Mouse (Mus musculus): ENCODE data around the gene Mbd6.

The Mbd6 gene

DNA sequence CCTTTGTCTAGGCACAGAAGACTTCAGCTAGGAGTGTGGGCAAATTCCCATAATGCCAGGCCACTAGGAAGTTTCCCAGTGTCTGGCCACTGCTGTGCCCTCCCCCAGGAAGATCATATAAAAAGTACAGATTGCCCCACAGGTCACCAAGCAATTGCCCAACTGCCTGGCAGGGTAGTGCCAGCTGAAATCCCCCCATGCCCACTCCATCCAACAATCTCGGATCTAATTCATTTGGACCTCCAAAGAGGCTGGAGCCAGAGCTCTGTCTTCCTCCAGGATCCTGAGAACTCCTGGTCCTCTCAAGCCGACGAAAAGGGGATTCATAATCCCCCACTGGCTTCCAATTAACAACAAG lies 903 bp downstream of the Mbd6 start:
- no peak for DNase-seq (ENCODE audit: low spot score in 2 of 2)

DNA sequence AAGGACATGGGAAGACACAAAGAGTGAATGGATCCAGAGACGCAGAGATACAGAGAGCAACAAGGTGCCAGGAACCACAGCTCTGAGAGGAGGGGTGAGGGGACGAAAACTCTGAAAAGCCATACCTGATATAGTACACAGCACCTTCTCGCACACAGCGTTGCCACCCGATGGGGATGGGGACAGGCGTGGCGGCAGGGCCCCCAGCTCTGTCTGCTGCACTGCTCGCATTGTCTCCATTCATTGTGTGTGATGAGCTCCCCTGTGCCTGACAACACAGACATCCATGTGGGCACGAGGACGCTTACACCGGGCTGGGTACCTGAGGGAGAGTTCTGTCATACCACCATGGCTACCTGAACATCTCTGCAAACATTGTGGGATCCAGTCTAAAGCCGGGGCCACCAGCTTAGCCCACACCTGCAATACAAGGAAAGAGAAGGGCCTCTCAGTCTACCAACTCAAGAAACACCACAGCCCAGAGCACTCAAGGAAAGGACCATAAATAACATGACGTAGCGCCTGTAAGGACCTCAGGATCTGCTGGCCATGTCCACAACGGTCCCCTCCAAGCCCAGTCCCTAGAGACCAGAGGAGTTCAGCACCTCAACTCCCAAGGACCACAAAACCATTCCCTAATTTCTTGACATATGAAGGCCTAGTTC lies 1.4 kb downstream of the Mbd6 start:
- DNase-seq (ENCODE audit: low spot score in 2 of 2) = no peak

DNA sequence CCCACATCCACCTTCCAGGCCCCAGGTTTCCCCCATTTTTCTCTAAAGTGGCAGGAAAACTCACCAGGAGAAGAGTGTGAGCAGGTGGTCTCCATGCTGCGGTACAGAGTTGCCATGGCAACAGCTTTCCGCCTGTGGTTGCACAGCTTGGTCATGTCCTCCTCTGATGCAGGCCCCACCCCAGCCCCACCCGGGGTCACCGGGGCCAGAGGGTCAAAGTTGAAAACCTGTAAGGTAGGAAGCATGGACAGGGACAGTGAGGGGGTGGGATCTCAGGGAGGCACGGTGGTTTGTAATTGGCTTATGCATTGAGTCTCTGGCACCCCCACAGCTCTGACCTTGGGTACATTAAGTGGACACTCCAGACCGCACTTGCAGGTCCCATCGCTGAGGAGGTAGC lies 2.1 kb downstream of the Mbd6 start:
- DNase-seq (ENCODE audit: low spot score in 2 of 2) = no peak

DNA sequence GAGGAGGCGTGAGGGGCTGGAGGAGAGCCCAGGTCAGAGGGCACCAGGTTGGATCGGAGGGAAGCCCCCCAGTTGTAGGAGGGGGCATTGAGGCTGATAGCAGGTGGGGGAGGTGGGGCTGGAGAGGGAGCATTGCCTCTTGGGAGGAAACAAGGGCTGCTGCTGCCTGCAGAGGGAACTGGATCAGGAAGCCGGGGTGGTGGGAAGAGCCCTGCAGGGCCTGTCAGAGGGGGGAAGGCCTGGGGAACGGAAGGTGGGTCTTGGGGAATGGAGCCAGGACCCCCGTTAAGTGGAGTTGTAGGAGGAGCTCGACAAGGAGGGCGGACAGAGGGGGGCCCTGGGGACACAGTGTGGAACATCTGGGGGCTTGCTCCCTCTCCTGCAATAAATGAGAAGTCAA lies 2.6 kb downstream of the Mbd6 start:
- DNase-seq (ENCODE audit: low spot score in 2 of 2) = no peak

DNA sequence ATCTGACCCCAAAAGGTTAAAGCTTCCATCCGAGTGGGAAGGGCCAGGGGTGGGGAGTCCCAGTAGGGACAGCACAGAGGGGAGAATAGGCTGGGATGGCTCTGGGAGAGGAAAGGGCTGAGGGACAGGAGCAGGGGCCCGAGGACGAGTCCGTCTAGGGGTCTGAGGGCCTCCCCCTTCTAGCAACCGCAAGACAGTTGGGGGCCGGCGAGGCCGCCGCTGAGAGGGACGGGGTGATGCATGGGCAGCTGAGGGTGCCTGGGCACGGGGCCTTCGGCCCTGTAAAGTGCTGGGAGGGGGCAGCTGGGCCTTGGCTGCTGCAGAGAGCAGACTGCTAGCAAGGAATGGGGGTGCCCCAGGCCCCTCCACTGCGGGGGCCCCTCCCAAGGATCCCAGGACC lies 3.2 kb downstream of the Mbd6 start:
- DNase-seq (ENCODE audit: low spot score in 2 of 2) = no peak

DNA sequence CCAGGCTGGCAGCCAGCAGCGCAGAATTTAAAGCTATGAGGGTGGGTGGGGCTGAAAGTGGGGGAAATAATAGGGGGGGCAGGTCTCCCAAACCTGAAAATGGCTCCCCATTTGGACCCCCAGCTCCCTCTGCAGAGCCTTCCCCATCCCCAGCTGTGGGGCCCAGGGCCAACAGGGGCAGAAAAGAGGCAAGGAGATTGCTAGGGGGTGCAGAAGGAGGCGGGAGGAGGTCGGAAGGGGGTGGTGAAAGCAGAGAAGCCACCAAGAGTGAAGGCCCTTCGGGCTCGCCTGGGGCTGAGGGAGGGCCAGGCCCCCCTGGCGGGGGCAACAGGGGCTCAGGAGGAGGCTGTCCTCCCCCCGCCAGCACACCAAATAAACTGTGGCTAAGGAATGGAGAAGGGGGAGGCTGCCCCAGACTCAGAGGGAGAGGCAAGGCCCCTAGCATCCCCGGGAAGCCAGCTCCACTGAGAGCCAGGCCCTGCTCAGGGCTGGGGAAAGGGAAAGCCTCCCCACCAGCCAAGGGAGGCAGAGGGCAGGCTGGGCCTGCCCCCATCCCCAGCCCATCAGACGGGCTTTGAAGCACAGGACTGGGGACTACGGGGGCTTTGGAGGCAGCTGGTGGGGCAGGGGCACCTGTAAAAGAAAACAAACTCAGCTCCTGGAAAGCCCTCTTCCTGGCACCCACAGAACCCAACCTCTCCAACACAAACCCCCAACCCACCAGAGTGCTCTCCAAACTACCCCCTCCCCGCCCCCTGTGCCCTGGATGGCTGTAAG lies 3.9 kb downstream of the Mbd6 start:
- DNase-seq (ENCODE audit: low spot score in 2 of 2) = no peak

DNA sequence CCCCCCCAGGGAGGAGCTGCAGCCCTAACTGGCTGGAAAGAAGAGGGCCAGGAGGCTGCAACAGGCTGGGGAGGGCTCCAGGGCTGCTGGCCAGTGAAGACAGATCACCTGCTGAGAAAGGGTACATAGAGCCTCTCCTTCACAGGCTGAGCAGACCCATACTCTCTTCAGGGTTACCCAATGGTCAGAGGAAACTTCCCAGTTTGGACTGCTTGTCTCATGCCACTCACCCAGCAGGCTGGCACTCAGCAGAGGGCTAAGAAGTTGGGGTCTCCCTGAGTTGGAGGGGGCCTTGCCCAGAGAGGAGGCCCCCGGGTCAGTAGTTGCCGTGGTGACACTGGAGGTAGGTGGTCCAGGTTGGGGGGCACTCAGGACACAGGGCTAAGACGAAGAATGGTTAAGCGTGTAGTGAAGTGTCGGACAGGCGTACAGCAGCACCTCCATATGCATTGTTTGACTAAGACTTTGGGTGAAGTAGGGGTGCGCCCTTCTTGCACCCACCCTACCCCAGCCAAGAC lies 4.7 kb downstream of the Mbd6 start:
- DNase-seq (ENCODE audit: low spot score in 2 of 2) = no peak

DNA sequence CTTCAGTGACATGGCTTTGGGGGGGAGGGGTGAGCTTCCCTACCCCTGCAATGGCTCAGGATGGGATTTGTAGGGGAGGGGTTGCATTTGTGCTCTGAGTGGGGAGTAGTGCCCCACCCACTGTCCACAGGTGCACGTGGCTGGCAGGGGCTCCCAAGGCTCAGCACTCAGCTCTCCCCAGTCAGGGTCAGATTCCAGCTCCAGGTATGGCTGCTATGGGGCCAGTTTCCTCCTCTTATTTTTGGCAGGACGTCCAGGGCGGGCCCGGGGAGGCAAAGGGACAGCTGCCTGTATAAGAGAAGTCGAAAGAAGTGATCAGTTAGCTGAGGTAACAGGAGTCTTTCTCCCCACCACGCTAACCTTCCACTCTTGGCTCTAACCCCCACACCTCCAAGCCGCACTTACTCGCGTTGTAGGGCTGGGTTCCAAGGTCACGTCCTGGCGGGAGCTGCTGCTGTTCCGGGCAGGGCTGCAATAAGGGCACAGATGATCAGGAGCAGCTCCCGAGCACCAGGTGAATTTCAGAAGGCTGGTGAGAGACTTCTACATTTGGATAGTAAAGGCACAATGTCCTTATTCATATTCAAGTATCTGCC lies 6.1 kb downstream of the Mbd6 start:
- no peak for DNase-seq (ENCODE audit: low spot score in 2 of 2)

DNA sequence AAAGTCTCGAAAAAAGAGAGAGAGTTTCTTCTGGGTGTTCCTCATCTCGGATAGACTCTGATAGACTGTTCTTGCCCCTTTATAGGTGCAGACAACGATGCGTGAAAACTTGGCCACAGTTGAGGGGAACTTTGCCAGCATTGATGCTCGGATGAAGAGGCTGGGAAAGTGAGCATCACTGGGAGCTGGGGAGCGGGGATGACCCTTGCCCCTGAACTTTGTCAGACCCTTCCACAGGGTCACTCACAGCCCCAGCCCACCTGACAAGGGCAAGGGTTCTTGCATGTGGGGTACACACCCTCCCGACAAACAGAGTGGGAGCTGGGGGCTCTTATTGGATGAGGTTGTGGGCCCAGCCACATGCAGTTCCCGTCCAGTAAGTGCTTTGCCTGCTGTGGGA lies 7.5 kb downstream of the Mbd6 start:
- DNase-seq (ENCODE audit: low spot score in 2 of 2) = no peak

DNA sequence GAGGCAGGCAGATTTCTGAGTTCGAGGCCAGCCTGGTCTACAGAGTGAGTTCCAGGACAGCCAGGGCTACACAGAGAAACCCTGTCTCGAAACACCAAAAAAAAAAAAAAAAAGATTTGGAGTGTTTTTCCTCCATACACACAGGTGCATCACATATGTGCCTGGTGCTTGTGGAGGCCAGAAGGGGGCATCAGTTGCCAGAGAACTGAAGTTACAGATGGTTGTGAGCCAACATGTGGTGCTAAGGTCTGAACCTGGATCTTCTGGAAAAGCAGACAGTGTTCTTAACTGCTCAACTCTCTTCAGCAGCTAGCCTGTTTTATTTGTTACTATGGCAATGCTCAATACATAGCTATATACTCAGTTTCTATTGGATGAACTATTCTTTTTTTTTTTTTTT lies 9.1 kb downstream of the Mbd6 start:
- no peak for DNase-seq (ENCODE audit: low spot score in 2 of 2)

DNA sequence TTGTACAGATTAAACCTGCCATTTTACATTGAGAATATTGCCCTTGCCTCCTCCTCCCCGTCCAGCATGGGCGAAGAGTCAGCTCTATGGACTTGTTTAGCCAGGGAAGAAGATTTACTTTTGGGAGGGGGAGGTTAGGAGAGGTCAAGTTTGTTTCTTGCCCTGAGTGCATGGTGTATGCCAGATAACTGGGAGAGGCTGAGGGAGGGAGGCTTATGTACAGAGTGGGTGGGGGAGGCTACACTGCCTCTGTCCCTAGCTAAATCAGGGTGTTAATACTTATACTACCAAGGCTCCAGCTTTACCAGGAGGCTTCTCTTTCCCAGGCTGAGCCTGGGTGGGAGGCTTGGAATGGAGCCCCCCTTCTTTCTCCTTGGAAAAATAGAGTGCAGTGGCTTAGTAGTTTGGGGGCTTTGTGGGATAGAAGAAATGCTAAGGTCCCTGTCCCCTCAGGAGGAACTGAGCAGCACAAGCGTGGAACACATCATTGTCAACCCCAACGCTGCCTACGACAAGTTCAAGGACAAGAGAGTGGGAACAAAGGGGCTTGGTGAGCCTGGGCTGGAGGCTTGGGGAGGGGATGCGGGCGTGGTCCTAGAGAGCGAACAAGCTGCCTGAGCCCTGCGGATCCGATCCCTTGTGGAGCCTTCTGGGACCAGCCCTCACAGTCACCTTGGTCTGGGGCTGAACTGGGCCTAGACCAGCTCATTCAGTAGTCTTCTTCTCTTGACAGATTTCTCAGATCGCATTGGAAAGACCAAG lies 14.4 kb downstream of the Mbd6 start:
- no peak for DNase-seq (ENCODE audit: low spot score in 2 of 2)

DNA sequence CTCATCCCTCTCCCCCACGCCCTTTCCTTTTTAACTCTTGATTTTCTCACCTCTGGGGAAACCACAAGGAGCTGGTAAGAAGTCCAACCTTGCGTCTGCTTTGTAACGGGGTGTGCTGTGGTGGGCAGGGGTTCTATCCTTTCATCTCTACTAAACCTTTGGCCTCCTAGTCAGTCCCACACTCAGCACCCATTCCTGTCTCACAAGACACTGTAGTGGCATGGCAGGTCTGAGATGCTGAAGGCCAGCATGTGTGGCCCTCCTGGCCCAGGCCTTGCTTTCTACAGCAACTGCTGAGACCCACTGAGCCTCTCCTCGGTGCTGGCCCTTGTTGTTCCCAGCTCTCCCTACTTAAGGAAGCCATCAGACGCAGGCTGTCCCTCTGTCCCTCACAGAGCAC lies 16.4 kb downstream of the Mbd6 start:
- DNase-seq (ENCODE audit: low spot score in 2 of 2) = no peak

DNA sequence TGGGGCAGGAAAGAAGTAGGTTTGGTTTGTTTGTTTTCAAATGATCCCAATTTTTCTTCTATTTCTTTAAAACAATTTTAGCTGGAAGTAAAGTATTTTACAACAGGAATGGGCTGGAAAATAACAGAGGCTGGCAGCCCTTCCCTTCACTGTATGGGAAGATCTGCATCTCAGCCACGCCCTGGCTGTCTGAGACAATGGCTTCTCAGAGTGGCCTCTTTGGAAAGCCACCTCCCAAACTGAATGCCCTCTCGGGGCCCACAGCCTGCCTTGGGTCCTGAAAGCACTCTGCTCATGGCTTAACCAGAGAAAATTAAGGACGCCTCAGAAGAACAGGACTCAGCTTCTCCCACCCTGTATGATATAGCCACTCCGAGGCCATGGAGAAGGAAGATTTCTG lies 18.9 kb downstream of the Mbd6 start:
- DNase-seq (ENCODE audit: low spot score in 2 of 2) = no peak

DNA sequence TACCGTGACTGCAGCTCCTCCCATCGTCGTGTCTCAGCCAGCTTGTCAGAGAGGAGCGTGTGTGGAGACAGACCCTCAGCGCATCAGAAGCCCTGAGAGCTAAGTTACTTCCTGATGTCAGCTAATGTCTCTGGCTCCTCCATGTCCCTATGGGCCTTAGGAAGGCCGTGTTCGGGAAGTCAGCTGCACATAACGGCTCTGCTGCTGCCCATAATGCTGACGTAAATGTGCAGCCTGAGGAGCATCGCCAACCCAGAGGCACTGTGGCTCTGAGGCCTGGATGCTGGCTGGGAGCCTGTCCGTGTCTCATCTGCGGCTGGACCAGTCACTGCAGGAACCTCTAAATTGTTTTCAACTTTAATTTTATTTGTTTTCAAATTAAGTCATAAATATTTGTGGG lies 19.8 kb downstream of the Mbd6 start:
- no peak for DNase-seq (ENCODE audit: low spot score in 2 of 2)

DNA sequence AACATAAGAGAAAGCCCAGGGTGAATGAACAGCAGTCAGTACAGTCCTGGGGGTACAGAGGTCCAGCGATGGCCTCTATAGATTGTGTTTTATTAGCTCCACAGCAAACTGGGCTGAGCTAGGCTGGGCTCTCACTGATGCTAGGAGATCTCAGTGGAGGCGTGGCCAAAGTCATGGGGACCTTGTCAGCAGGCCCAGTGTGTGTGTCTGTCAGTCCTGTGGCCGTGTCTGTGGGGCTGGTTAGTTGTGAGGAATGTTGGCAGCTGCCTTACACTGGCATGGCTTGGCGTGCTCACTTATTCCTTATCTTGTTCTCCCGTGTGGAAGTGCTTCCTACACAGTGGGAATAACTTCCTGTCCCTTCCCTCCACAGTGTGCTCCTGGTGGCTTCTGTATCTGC lies 20.4 kb downstream of the Mbd6 start:
- no peak for DNase-seq (ENCODE audit: low spot score in 2 of 2)

DNA sequence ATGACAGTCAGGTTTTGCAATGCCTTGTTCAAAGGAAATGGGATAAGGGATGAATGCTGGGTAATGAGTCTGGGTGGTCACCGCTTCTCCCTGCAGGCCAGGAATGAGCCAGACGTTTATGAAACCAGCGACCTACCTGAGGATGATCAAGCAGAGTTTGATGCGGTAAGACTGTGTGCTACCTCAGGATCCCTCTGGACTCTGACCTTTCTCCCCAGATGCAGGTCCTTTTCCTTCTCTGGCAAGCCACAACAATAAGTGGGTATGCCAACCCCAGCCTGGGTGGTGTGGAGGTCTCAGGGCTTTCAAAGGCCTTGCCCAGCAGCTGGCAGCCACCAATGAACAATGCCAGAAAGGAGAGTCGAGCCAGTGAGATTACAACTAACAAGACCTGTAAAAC lies 21.5 kb downstream of the Mbd6 start:
- no peak for DNase-seq (ENCODE audit: low spot score in 2 of 2)

DNA sequence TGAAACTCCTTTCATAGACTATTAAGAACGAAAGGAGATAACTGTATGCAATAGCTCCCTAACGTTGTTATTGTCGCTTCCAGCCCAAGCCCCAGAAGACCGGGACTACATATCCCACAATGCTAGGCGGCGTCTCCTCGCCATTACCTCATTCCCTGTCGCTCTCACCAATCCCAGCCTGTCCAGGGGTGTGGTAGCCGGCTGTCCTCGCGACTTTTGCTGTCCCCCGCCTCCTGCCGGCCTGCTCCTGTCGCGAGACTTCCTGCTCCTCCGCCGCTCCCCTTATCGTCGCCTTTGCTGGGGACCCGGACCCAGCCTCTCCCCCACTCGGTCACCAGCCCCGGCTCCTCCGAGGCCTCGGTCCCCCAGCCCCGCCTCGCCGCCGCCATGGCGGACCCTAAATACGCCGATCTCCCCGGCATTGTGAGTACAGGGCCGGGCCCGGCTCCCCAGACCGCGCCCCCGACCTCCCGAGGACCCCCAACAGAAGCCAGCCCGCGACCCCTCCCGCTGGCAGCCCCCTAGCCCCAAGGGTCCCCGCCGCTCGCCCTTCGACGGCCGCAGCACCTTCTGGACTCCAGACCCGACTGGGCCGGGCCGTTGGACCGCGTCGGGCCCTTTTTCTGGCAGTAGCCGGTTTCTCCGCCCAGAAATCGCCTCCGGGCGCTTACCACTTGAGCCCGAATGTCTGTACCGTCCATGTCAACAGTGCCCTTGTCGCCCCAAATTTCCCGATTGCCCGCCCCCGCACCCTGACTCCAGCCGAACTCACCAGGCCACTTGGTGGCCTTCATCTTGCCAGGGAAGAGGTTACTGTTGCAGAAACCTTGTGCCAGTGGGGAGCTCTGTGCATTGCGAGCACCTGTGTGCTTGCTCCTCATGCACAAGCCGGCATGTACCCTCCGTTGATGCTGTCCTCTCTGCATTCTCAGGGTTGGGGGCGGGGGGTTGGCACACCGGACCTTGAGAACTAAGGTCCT lies 22.4 kb downstream of the Mbd6 start, which contains the start of gene Dctn2:
Dctn2 (plus strand) TSS at position 257 of the 980 bp plus-strand sequence.
- DNase-seq (ENCODE audit: low spot score in 2 of 2) = peak; percentile 93

DNA sequence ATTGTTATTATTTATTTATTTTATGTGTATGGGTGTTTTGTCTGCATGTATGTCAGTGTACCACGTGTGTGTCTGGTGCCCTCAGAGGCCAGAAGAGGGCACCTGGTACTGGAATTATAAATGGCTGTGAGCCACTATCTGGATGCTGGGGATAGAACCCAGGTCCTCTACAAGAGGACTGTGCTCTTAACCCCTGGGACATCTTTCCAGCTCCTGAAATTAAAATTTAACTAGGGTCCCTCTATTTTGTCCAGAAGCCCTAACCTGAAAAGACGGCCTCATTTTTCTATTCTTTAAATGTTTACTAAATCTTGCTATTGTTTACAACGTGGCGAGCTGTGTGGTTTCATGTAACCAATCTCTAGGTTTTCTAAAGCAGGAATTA lies 23.1 kb downstream of the Mbd6 start:
- DNase-seq (ENCODE audit: low spot score in 2 of 2) = no peak

DNA sequence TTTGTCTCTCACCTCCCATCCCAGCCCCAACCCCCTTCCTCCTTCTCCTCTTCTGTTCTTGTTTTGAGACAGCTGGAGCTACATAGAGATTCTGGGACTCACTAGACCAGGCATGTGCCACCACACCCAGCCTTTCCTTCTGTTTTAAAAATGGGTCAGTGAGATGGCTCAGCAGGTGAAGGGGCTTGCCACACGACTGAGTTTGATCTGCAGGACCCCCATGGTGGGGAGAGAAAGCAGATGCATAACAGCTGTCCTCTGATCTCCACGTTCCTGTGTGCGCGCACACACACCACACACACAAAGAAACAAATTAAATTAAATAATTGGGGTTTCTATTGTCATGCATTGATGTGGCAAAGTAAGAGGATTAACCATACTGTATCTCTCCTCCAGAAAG lies 23.8 kb downstream of the Mbd6 start:
- DNase-seq (ENCODE audit: low spot score in 2 of 2) = no peak

DNA sequence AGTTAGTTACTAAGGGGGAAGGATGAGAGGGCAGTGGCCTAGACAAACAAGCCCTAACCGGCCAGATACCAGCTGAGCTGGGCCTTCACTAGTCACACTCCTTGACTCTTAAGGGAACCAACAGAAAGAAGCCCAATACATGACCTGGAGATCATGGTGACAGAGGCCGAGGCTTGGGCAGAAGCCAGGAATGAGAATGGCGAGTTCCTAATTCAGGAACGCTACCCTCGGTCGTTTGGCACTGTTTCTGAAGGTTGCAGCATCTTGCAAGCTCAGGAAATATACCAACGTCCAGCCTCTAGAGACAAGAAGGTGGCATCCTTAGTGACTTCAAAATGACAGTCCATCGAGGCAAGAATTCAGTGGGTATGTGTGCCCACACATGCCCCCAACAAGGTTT lies 24.5 kb downstream of the Mbd6 start:
- no peak for DNase-seq (ENCODE audit: low spot score in 2 of 2)

DNA sequence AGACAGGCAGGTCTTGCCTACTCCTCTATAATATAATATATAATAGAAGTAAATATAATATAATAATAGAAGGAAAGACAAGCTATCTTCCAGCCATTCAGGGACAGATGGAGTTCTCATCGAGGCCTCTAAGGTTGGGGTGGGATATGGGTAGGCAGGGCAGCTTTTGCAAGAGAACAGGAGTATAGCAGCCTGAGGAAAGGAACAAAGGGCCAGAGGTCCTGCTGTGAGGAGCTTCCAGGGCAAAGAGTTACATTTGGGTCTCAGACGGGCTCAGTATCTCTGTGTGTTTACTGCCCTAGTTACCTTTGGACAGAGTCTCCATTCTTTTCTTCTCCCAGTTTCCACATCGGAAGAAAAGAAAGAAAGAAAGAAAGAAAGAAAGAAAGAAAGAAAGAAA lies 25.2 kb downstream of the Mbd6 start:
- DNase-seq (ENCODE audit: low spot score in 2 of 2) = no peak

Data from right cerebral cortex, postnatal 36 days (tissue).